Mouse (Mus musculus): ENCODE measurements at regions not wholly inside any gene's neighbourhood (a gene's known extent, or its start where the extent isn't known, plus 50 kb on each side); places are given as distances from the start of the nearest gene placed in this dataset.

- peak in 1 of 2 experiments; percentile 35 for DNase-seq (ENCODE audit: extremely low spot score in 1 of 2, low spot score in 1 of 2)
Measured at GRCm38 (mm10) chr1:185684638-185685037, 230.0 kb downstream of the Slc30a10 start.

GRCm38 (mm10) chr1:185688506-185688905, 233.9 kb downstream of the Slc30a10 start:
- no peak for DNase-seq (ENCODE audit: extremely low spot score in 1 of 2, low spot score in 1 of 2)

GRCm38 (mm10) chr1:185695394-185695793, 240.7 kb downstream of the Slc30a10 start:
- no peak for DNase-seq (ENCODE audit: extremely low spot score in 1 of 2, low spot score in 1 of 2)

GRCm38 (mm10) chr1:185699758-185700157, 245.1 kb downstream of the Slc30a10 start:
- DNase-seq (ENCODE audit: extremely low spot score in 1 of 2, low spot score in 1 of 2): no peak

- no peak for DNase-seq (ENCODE audit: extremely low spot score in 1 of 2, low spot score in 1 of 2)
Measured at GRCm38 (mm10) chr1:185726324-185726723, 271.7 kb downstream of the Slc30a10 start.

- DNase-seq (ENCODE audit: extremely low spot score in 1 of 2, low spot score in 1 of 2): no peak
Measured at GRCm38 (mm10) chr1:185726811-185727210, 272.2 kb downstream of the Slc30a10 start.

- DNase-seq (ENCODE audit: extremely low spot score in 1 of 2, low spot score in 1 of 2): no peak
Measured at GRCm38 (mm10) chr1:185727749-185728148, 273.1 kb downstream of the Slc30a10 start.

- no peak for DNase-seq (ENCODE audit: extremely low spot score in 1 of 2, low spot score in 1 of 2)
Measured at GRCm38 (mm10) chr1:185728406-185728805, 273.8 kb downstream of the Slc30a10 start.

GRCm38 (mm10) chr1:185731062-185731461, 276.4 kb downstream of the Slc30a10 start:
- no peak for DNase-seq (ENCODE audit: extremely low spot score in 1 of 2, low spot score in 1 of 2)

GRCm38 (mm10) chr1:185736773-185737172, 282.1 kb downstream of the Slc30a10 start:
- DNase-seq (ENCODE audit: extremely low spot score in 1 of 2, low spot score in 1 of 2): no peak

GRCm38 (mm10) chr1:185741034-185741890, 286.6 kb downstream of the Slc30a10 start:
- peak in 1 of 2 experiments; percentile 3 for DNase-seq (ENCODE audit: extremely low spot score in 1 of 2, low spot score in 1 of 2)

GRCm38 (mm10) chr1:185749251-185749650, 294.6 kb downstream of the Slc30a10 start:
- no peak for DNase-seq (ENCODE audit: extremely low spot score in 1 of 2, low spot score in 1 of 2)

- DNase-seq (ENCODE audit: extremely low spot score in 1 of 2, low spot score in 1 of 2): no peak
Measured at GRCm38 (mm10) chr1:185754486-185755290, 300.0 kb downstream of the Slc30a10 start.

GRCm38 (mm10) chr1:185757376-185757775, 302.7 kb downstream of the Slc30a10 start:
- no peak for DNase-seq (ENCODE audit: extremely low spot score in 1 of 2, low spot score in 1 of 2)

- DNase-seq (ENCODE audit: extremely low spot score in 1 of 2, low spot score in 1 of 2): no peak
Measured at GRCm38 (mm10) chr1:185774202-185774601, 319.6 kb downstream of the Slc30a10 start.

- DNase-seq (ENCODE audit: extremely low spot score in 1 of 2, low spot score in 1 of 2): no peak
Measured at GRCm38 (mm10) chr1:185779604-185780003, 325.0 kb downstream of the Slc30a10 start.

- DNase-seq (ENCODE audit: extremely low spot score in 1 of 2, low spot score in 1 of 2): no peak
Measured at GRCm38 (mm10) chr1:185802156-185802555, 315.0 kb downstream of the Lyplal1 start.

- no peak for DNase-seq (ENCODE audit: extremely low spot score in 1 of 2, low spot score in 1 of 2)
Measured at GRCm38 (mm10) chr1:185814901-185815300, 302.2 kb downstream of the Lyplal1 start.

- no peak for DNase-seq (ENCODE audit: extremely low spot score in 1 of 2, low spot score in 1 of 2)
Measured at GRCm38 (mm10) chr1:185819044-185819443, 298.1 kb downstream of the Lyplal1 start.

GRCm38 (mm10) chr1:185822241-185822640, 294.9 kb downstream of the Lyplal1 start:
- no peak for DNase-seq (ENCODE audit: extremely low spot score in 1 of 2, low spot score in 1 of 2)

- no peak for DNase-seq (ENCODE audit: extremely low spot score in 1 of 2, low spot score in 1 of 2)
Measured at GRCm38 (mm10) chr1:185823226-185823625, 293.9 kb downstream of the Lyplal1 start.

Measured in layer of hippocampus, postnatal 25 days (tissue).